Mouse (Mus musculus) MEL (cell line): Measurements from ENCODE around the gene Ndufs2.

Experiments
- BHLHE40 ChIP-seq: IDR thresholded peaks from 2 replicates; pipeline ENCODE4 v1.6.1; 2012; ENCODE audit warnings: low read depth, mild to moderate bottlenecking, inconsistent platforms, low read length, improper control_type of control experiment, borderline replicate concordance
- CHD2 ChIP-seq: IDR thresholded peaks from 2 replicates; pipeline ENCODE4 v1.6.1; 2011; ENCODE audit warnings: low read length, improper control_type of control experiment
- CTCF ChIP-seq, 3 experiments: IDR thresholded peaks in 2 of 3; conservative IDR thresholded peaks in 1 of 3; 2 replicates each; pipeline ENCODE4 v1.5.1; 2011 to 2012; ENCODE audit warnings: low read length in 3 of 3, low read depth in 2 of 3, mild to moderate bottlenecking in 2 of 3, improper control_type of control experiment in 1 of 3, inconsistent platforms in 1 of 3, mixed read lengths in 1 of 3, moderate library complexity in 1 of 3; ENCODE audit not compliant: control insufficient read depth in 1 of 3, insufficient read depth in 1 of 3, poor library complexity in 1 of 3, severe bottlenecking in 1 of 3
- GATA1 ChIP-seq: IDR thresholded peaks from 2 replicates; pipeline ENCODE4 v1.6.1; 2011; ENCODE audit warnings: low read depth, low read length, improper control_type of control experiment
- HCFC1 ChIP-seq: IDR thresholded peaks from 2 replicates; pipeline ENCODE4 v1.6.1; 2012; ENCODE audit warnings: low read depth, mild to moderate bottlenecking, inconsistent platforms, low read length, improper control_type of control experiment, moderate library complexity
- MAFK ChIP-seq: IDR thresholded peaks from 2 replicates; pipeline ENCODE4 v1.6.1; 2011; ENCODE audit warnings: low read depth, mild to moderate bottlenecking, low read length, improper control_type of control experiment, borderline replicate concordance
- NRF1 ChIP-seq: IDR thresholded peaks from 2 replicates; pipeline ENCODE4 v1.6.1; 2014; ENCODE audit warnings: low read depth, mild to moderate bottlenecking, inconsistent platforms, low read length, improper control_type of control experiment, moderate library complexity; ENCODE audit not compliant: poor library complexity, insufficient read depth, severe bottlenecking
- POLR2A ChIP-seq, 2 experiments: IDR thresholded peaks; 2 replicates each; pipeline ENCODE4 v1.6.1; 2011 to 2012; ENCODE audit warnings: low read length in 2 of 2, mild to moderate bottlenecking in 2 of 2, control low read depth in 1 of 2, improper control_type of control experiment in 1 of 2, low read depth in 1 of 2, moderate library complexity in 1 of 2; ENCODE audit not compliant: control insufficient read depth in 1 of 2, insufficient read depth in 1 of 2, poor library complexity in 1 of 2
- POLR2AphosphoS5 ChIP-seq: IDR thresholded peaks from 2 replicates; pipeline ENCODE4 v1.6.1; 2012; ENCODE audit warnings: low read depth, borderline replicate concordance, mild to moderate bottlenecking, inconsistent platforms, low read length, moderate library complexity, mixed read lengths
- RAD21 ChIP-seq: IDR thresholded peaks from 2 replicates; pipeline ENCODE4 v1.6.1; 2011; ENCODE audit warnings: mild to moderate bottlenecking, low read depth, low read length, improper control_type of control experiment
- UBTF ChIP-seq: IDR thresholded peaks from 2 replicates; pipeline ENCODE4 v1.6.1; 2012; ENCODE audit warnings: low read depth, mild to moderate bottlenecking, inconsistent platforms, low read length, improper control_type of control experiment, moderate library complexity, borderline replicate concordance; ENCODE audit not compliant: insufficient read depth

- TF ChIP-seq POLR2AphosphoS5 = no peak
- no peak for TF ChIP-seq HCFC1
- TF ChIP-seq GATA1 = no peak
- no peak for TF ChIP-seq MAFK
- no peak for TF ChIP-seq CHD2
- TF ChIP-seq CTCF (IDR thresholded peaks at IDR 0.05 in 2 of 3, conservative IDR thresholded peaks at IDR 0.05 in 1 of 3; ENCODE audit: control insufficient read depth in 1 of 3, insufficient read depth in 1 of 3, low read depth in 2 of 3, low read length in 3 of 3, poor library complexity in 1 of 3, severe bottlenecking in 1 of 3) = no peak
- TF ChIP-seq POLR2A (IDR thresholded peaks at IDR 0.05; ENCODE audit: control insufficient read depth in 1 of 2, insufficient read depth in 1 of 2, low read depth in 1 of 2, low read length in 2 of 2, poor library complexity in 1 of 2) = no peak
- TF ChIP-seq BHLHE40 = no peak
- TF ChIP-seq UBTF = no peak
- TF ChIP-seq NRF1 = no peak
- no peak for TF ChIP-seq RAD21
Measured at GRCm38 (mm10) chr1:171260316-171260715, 9.1 kb upstream of the Ndufs2 start.
